9 mouse cellular contexts compared by ENCODE assay signal in genomic region chr11:119618763-119619162, GRCm38 (mm10). TPM values are rescaled to one million over a fixed set of nuclear protein-coding genes. Genes with fewer than 3 reads are reported as not detected.
DNase-seq lines count a peak whose midpoint lies in the region; ATAC-seq and TF ChIP-seq lines count a peak whose summit lies in the region.
"Had no signal": no experiment of that assay in that cellular context is flagged by ENCODE, and none has a peak within 500 bp of the region (broad histone marks: within the 10 kb centered on the region; RNA-seq: fewer than 3 reads in every experiment).

No protein-coding gene starts in this region.

- no peaks in the 10 kb centered on the region for H3K9me3 ChIP-seq in forebrain, embryonic 14.5 days (replicated peaks; ENCODE audit: control insufficient read depth, low read length)
- no peaks in the 10 kb centered on the region for H3K9me3 ChIP-seq in forebrain, embryonic 15.5 days
- H3K9me3 ChIP-seq in embryonic facial prominence, embryonic 11.5 days (replicated peaks; ENCODE audit: control insufficient read depth, low read length) = no peaks in the 10 kb centered on the region
- no peaks in the 10 kb centered on the region for H3K9me3 ChIP-seq in lung, postnatal 0 days (ENCODE audit: low read length)

- no peaks in the 10 kb centered on the region for H3K36me3 ChIP-seq in forebrain, embryonic 14.5 days (ENCODE audit: control insufficient read depth, insufficient read depth, low read length)
- H3K36me3 ChIP-seq in forebrain, embryonic 15.5 days = no peaks in the 10 kb centered on the region
- H3K36me3 ChIP-seq in embryonic facial prominence, embryonic 11.5 days (replicated peaks; ENCODE audit: control insufficient read depth, insufficient read depth, low read depth, low read length) = no peaks in the 10 kb centered on the region
- no peaks in the 10 kb centered on the region for H3K36me3 ChIP-seq in lung, postnatal 0 days (ENCODE audit: insufficient read depth, low read length)

- TF ChIP-seq CTCF in lung, postnatal 0 days (IDR thresholded peaks at IDR 0.05) = peak; percentile 66

- H3K9ac ChIP-seq in forebrain, embryonic 14.5 days (ENCODE audit: low read length) = no peak overlapping the region
- H3K9ac ChIP-seq in forebrain, embryonic 15.5 days (replicated peaks) = no peak overlapping the region
- no peak overlapping the region for H3K9ac ChIP-seq in embryonic facial prominence, embryonic 11.5 days (replicated peaks; ENCODE audit: low read length)
- no peak overlapping the region for H3K9ac ChIP-seq in lung, postnatal 0 days (replicated peaks; ENCODE audit: low read depth)

- no peak overlapping the region for H3K4me2 ChIP-seq in forebrain, embryonic 14.5 days (ENCODE audit: low read length)
- H3K4me2 ChIP-seq in forebrain, embryonic 15.5 days (replicated peaks) = no peak overlapping the region
- H3K4me2 ChIP-seq in embryonic facial prominence, embryonic 11.5 days (ENCODE audit: low read depth, low read length) = no peak overlapping the region
- H3K4me2 ChIP-seq in lung, postnatal 0 days (replicated peaks; ENCODE audit: low read depth, low read length) = no peak overlapping the region

- no peaks in the 10 kb centered on the region for H3K4me1 ChIP-seq in forebrain, embryonic 14.5 days (ENCODE audit: control insufficient read depth, insufficient read depth, low read length)
- no peaks in the 10 kb centered on the region for H3K4me1 ChIP-seq in forebrain, embryonic 15.5 days
- H3K4me1 ChIP-seq in embryonic facial prominence, embryonic 11.5 days (ENCODE audit: control insufficient read depth, insufficient read depth, low read length) = peaks cover 6% of the 10 kb centered on the region
- H3K4me1 ChIP-seq in lung, postnatal 0 days (ENCODE audit: insufficient read depth, low read depth, low read length) = no peaks in the 10 kb centered on the region

- no peak overlapping the region for H3K27ac ChIP-seq in forebrain, embryonic 14.5 days (ENCODE audit: low read depth, low read length)
- H3K27ac ChIP-seq in forebrain, embryonic 15.5 days (replicated peaks) = no peak overlapping the region
- H3K27ac ChIP-seq in embryonic facial prominence, embryonic 11.5 days (replicated peaks; ENCODE audit: low read depth, low read length) = no peak overlapping the region
- H3K27ac ChIP-seq in lung, postnatal 0 days (ENCODE audit: low read length) = no peak overlapping the region

- no peak overlapping the region for H3K4me3 ChIP-seq in forebrain, embryonic 14.5 days (ENCODE audit: low read depth, low read length)
- H3K4me3 ChIP-seq in forebrain, embryonic 15.5 days = no peak overlapping the region
- H3K4me3 ChIP-seq in embryonic facial prominence, embryonic 11.5 days (ENCODE audit: low read depth, low read length) = no peak overlapping the region
- H3K4me3 ChIP-seq in lung, postnatal 0 days (ENCODE audit: low read depth, low read length) = no peak overlapping the region
- H3K4me3 ChIP-seq: myocyte had no signal

- H3K27me3 ChIP-seq in forebrain, embryonic 14.5 days (replicated peaks; ENCODE audit: control insufficient read depth, insufficient read depth, low read length) = no peaks in the 10 kb centered on the region
- H3K27me3 ChIP-seq in forebrain, embryonic 15.5 days = no peaks in the 10 kb centered on the region
- no peaks in the 10 kb centered on the region for H3K27me3 ChIP-seq in embryonic facial prominence, embryonic 11.5 days (ENCODE audit: control insufficient read depth, insufficient read depth, low read length)
- no peaks in the 10 kb centered on the region for H3K27me3 ChIP-seq in lung, postnatal 0 days (replicated peaks; ENCODE audit: insufficient read depth, low read length)

- no peak for ATAC-seq in forebrain, embryonic 14.5 days
- no peak for ATAC-seq in forebrain, embryonic 15.5 days (replicated peaks)
- ATAC-seq in embryonic facial prominence, embryonic 11.5 days (replicated peaks; ENCODE audit: insufficient number of reproducible peaks, low FRiP score, low TSS enrichment, low read depth) = no peak
- no peak for ATAC-seq in lung, postnatal 0 days

- DNase-seq in forebrain, embryonic 14.5 days (ENCODE audit: low spot score) = peak; percentile 78
- DNase-seq in lung, adult 18-20 months = peak; percentile 26 to 31
- DNase-seq in lung, postnatal 25 days (ENCODE audit: low spot score) = no peak
- peak; percentile 79 for DNase-seq in adrenal gland, postnatal 14 days
- DNase-seq in embryonic facial prominence, embryonic 11.5 days (ENCODE audit: low spot score) = peak; percentile 72
- DNase-seq in lung, postnatal 0 days (ENCODE audit: low spot score) = peak; percentile 17
- DNase-seq in thymus, postnatal 4 days = peak; percentile 85

- TF ChIP-seq EP300 in lung, postnatal 0 days (IDR thresholded peaks at IDR 0.05) = no peak

- WGBS in forebrain, embryonic 14.5 days = 42% methylated on average over 5 of the region's 5 CpGs
- WGBS in forebrain, embryonic 15.5 days = 34% methylated on average over 5 of the region's 5 CpGs
- WGBS in embryonic facial prominence, embryonic 11.5 days = 46% methylated on average over 5 of the region's 5 CpGs
- 39% methylated on average over 5 of the region's 5 CpGs for WGBS in lung, postnatal 0 days

RNA-seq across cellular contexts. Expression of gene Rptor, which starts 16.1 kb away (rescaled TPM):
- 7.0 and 9.3 TPM in 2 replicates for polyA plus RNA-seq in forebrain, embryonic 14.5 days (2014; fragmentation: Nextera tagmentation; extraction: Ambion mirVana)
- 12.0 and 13.3 TPM in 2 replicates for polyA plus RNA-seq in forebrain, embryonic 15.5 days (2015; fragmentation: Nextera tagmentation; extraction: Ambion mirVana)
- 45.5 and 47.9 TPM in 2 replicates for total RNA-seq in adrenal gland, postnatal 14 days (2021)
- polyA plus RNA-seq in embryonic facial prominence, embryonic 11.5 days (2014; fragmentation: Nextera tagmentation; extraction: Ambion mirVana) = 10.1 and 10.4 TPM in 2 replicates
- polyA plus RNA-seq in lung, postnatal 0 days (2015; fragmentation: Nextera tagmentation; extraction: Ambion mirVana) = 5.3 and 5.6 TPM in 2 replicates
